Mouse (Mus musculus) retina, adult 2 months (tissue): ENCODE data around the gene Arsb.
"Not testable (repeated sequence)": the region's sequence is repeated elsewhere in the genome, so short reads cannot be mapped to it uniquely, and the experiment has no call there.

ENCODE experiments used
- DNase-seq: peaks from one replicate; pipeline ENCODE4 v3.0.0-alpha.2; 2012; ENCODE audit warnings: low read depth, low spot score

Arsb gene

GRCm38 (mm10) chr13:93787647-93788046 is 16.2 kb downstream of the Arsb start:
- no peak for DNase-seq

DNA sequence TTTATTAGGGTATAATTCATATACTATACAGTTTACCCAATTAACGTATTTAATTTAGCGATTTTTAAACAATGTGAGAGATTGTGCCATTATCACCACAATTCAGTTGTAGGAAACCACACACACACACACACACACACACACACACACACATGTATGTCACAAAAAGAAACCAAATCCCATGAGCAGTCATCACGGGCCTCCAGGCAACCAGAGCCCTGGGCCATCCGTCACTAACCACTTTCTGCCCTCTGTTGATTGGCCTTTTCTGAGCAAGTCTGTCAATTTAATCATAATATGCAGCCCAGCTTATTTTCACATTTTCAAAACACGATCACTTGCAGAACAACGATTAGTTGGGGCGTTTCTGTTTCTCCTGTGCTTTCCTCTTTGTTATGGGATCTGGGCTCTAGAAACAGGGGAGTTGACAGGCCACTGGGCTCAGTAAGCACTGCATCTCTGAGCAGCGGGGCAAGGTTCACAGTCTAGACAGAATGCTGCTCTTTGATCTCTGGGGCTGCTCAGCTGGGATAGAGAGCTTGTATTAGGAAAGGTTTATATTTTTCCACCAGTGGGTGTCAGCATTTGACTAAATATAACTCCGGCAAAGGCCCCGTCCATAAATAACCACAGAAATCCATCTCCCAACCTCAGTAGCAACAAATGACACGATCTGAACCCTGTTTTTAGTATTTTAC is 21.7 kb downstream of the Arsb start:
- no peak for DNase-seq

DNA sequence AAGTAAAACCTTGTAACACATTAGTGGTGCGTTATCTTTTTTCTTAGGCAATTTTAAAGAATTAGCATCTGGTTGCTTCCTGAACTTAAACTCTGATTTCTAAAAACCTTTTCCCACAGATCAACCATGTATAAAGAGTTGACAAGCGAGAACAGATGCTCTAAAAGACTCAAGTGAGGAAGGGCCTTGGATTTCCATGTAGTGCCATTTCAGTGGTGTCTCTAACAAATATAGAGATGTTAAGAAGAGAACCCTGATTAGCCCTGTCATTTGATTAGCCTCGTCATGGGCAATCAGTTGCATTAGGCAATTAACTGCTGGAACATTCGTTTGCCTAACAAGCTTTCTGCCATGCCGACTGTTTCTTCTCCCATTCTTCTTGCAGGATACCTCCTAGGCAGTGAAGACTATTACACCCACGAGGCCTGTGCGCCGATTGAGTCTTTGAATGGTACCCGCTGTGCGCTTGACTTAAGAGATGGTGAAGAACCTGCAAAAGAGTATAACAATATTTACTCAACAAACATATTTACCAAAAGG is 22.3 kb downstream of the Arsb start:
- no peak for DNase-seq

DNA sequence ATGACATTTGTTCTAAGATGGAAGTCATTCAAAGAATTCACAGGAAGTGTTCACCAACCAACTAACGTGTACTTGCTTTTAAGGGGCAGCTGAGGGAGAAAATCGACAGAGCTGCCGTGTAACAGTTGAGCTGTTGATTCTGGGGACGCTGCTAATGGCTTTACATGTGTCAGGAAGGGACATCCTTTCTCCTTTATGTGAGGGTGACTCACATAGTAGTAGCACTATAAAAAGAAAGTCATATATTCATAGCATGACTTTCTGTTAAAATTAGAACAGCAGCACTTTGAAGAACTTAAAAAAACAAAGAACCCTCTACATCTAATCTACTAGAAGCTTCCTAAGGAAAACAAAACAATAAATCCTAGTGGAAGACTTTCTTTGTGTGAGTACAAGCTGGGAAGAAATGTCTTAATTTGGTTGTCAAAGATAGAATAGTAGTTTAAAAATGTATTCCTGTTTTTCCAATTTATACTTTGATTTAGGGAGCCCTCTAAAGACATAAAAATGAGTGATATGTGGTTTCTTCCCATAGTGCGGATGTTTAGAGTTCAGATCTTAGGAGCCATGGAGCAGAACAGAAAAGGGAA is 25.7 kb downstream of the Arsb start:
- DNase-seq: no peak

DNA sequence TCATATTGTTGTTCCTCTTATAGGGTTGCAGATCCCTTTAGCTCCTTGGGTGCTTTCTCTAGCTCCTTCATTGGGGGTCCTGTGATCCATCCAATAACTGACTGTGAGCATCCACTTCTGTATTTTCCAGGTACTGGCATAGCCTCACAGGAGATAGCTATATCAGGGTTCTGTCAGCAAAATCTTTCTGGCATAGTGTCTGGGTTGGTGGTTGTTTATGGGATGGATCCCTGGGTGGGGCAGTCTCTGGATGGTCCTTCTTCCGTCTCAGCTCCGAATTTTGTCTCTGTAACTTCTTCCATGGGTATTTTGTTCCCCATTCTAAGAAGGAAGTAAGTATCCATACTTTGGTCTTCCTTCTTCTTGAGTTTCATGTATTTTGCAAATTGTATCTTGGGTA is 38.9 kb downstream of the Arsb start:
- not testable (repeated sequence) for DNase-seq

DNA sequence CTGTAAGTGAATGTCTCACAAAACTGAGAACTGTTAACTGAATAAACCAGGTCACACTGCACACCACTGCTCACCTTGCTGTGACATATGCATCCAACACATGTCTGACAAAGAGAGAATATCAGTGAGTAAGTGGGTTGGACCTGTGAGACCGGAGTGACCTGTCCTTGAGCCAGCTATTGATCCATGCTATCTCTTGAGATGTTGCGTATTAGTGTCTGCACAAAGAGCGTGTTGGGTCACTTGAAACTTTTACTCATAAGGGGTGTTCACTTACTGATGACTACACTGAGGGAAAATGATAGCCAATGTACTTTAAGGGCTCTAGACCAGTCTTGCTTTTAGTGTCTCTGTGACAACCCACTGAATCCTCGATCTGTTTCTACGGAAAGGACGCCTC is 42.7 kb downstream of the Arsb start:
- no peak for DNase-seq

DNA sequence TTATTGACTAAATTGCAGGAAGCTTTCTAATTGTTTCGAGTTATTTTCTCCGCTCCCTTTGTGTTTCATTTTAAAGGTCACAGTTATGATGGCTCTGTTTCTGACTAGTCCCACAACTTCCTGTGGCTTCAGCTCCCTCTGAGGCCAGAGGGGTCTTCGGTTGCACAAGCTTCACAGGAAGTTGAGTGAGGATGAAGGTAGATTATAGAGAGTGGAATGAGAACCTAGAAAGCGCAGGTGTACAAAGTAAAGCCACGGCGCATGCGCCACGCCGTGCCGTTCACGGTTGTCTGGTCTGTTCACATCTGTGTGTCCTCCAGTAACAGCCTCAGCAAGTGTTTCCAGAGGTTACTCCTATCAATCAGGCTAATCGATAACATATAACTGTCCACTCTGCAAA is 43.2 kb downstream of the Arsb start:
- no peak for DNase-seq

DNA sequence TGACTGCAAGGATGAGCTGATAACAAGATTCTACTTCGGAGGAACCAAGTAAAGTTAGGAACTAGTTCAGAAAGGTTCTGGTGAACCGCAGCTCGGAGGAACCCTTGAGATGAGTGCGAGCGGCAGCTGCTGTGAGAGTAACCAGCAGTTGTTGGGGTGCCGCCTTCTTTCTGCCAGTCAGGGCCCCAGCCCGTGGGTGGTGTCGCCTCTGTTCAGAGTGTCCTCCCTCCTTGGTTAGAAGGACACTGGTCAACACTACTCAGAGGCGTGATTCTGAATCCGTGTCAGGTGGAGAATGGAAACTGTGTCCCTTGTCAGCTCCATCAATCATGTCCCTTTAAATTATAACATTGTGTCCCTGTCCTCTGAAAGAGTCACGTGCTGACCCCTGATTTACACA is 43.7 kb downstream of the Arsb start:
- DNase-seq: no peak

DNA sequence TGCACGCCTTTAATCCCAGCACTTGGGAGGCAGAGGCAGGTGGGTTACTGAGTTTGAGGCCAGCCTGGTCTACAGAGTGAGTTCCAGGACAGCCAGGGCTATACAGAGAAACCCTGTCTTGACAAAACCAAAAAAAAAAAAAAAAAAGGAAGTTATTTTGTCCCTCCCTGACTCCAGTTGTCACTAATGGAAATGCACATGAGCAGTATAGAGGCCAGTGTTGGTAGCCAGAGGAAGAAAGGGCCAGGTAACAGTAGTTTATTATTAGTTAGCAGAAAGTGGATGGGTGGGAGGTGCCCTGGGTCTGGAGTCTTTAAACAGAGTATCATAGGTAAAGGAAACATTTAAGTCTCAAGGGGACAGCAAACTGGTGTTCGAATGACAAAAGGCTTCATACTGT is 44.7 kb downstream of the Arsb start:
- no peak for DNase-seq

DNA sequence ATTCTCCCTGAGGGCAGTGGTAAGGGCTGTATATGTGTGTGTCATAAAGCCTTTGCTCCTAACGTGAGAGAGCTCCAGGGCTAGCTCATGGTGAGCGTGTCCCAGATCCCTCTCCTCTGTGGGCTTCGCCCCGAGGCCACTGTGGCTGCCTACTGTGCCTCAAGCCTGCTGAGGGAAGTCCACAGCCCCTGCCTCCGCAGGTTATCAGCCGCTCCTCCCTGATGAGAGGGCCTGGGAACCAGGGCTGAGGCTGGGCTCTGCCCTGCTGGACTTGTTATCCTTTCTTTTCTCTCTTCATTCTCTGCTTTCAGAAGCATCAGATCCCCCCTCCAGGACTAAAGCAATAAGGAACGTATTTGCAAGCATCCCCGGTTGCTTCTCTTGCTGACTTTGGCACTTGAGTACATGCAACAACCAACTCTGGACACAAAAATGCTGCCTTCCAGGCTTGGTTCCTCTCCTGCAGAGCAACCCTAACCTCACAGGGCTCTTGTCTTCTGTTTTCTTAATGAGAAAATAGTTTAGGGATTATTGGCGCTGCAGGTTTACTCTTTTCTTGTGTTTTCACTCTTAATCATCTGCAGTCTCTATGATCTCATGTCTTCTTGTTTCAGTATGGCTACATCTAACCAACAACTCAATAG is 45.4 kb downstream of the Arsb start:
- DNase-seq: no peak

GRCm38 (mm10) chr13:93820173-93820572 is 48.7 kb downstream of the Arsb start:
- DNase-seq: no peak

- no peak for DNase-seq
Measured at GRCm38 (mm10) chr13:93822001-93822400, 50.6 kb downstream of the Arsb start.

- DNase-seq: no peak
Measured at GRCm38 (mm10) chr13:93825792-93826558, 54.5 kb downstream of the Arsb start.

DNA sequence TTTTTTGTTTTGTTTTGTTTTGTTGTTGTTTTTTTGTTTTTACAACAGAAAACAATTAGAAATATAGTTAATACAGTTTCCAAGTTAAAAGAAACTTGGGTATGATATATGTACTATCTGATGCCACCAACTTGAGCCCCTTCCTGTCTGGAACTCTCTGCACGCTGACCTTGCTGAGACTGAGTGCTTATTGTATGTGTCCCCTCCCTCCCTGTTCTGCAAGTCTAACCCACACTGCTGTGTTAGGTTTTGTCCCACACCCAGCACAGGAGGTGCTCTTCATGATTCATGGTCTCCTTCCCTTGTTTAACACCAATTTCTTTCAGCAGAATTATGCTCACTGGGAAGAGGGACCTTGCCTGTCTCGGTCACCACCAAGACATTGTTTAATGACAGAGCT is 56.3 kb downstream of the Arsb start:
- DNase-seq: no peak

DNA sequence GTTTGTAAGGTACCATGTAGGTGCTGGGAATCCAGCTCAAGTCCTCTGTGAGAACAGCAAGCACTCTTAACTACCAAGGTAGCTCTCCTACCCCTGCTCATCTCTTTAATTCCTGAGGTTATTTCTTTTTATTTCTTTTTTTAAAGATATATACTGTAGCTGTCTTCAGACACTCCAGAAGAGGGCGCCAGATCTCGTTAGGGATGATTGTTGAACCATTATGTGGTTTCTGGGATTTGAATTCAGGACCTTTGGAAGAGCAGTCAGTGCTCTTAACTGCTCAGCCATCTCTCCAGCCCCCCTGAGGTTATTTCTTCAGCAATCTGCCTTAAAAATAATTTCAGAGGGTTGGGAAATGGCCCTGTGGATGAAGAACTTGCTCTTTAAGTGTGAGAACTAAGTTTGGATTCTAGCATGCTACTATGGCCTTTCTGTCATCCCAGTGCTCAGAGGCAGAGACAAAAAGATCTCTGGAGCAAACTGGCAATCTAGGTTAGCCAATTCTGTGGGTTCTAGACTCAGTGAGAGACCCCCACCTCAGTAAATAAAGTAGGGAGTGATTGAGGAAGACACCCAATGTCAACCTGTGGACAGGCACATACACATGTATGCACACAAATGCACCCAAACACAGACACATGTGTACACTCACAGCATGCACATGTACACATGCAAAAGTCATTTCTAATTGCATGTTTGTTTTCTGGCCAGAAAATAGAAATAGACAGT is 58.3 kb downstream of the Arsb start:
- DNase-seq: no peak

DNA sequence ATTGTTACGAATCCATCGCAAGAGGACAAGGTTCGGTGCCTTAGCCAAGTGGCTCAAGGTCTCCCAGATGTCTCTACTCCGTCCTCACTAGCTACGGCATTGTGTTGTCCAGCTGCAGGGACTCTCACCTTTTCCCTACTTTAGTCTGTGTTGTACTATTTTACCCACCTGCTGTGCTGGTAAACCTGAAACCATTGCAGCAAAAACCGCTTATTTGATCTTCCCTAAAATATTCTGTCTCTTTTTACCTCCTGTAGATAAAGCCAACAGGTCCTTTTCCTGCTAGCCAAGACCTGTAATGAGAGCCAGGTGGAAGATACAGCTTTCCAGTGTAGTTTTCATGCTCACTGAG is 58.8 kb downstream of the Arsb start:
- DNase-seq: no peak

DNA sequence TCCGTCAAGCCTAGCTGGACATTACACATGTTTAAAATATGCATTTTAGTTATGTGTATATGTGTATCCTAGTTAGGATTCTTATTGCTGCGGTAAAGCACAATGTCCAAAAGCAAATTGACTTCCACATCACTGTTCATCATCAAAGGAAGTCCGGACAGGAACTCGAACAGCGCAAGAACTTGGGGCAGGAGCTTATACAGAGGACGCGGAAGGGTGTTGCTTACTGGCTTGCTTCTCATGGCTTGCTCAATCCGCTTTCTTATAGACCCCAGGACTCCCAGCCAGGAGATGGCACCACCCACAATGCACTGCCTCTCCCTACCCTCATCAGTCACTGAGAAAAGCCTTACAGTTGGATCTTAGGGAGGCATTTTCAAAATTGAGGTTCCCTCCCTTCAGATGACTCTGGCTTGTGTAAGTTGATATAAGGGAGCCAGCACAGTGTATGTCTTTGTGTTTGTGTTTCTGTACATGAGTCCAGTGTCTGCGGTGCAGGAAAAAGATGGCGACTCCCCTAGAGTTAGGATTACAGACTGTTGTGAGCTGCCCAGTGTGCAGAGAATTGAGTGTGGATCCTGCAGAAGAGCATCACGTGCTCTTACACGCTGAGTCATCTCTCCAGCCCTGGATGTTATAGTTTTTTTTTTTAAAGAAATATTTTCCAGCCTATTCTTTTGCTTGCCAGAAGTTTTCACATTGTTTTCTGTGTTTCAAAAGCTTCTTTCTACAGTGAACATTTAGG is 66.2 kb downstream of the Arsb start:
- DNase-seq: no peak

DNA sequence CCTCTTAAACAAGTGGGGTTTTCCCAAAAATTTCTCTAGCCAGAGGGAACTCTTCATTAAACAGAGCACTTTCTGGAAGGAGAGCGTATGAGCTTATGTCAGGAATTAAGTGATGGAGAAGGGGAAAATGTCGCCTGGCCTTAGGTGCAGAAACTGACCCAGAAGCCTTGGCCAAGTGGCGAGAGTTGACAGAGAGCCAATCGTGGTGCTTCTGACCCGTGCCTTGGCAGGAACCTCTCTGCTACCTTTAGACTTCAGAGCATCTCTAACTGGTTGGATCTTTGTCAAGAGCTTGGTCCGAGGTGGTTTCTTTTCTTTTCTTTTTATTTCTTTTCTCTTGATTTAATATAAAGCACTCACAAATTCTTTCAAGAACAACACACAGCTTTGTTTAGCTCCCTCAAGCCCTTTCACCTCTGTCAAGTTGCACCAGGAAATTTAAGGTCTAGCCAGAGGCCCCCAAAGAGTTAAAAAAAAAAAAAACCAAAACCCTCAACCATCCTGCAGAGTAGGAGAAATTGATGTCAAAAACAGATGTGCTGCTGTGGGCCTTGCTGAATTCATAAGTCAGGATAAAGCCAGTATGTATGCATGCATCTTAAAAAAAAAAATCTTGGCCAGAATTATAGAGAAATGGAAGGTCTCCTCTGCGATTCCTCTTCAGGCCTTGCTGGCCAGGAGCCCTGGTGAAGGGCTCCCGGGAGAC is 67.2 kb downstream of the Arsb start:
- DNase-seq: no peak

DNA sequence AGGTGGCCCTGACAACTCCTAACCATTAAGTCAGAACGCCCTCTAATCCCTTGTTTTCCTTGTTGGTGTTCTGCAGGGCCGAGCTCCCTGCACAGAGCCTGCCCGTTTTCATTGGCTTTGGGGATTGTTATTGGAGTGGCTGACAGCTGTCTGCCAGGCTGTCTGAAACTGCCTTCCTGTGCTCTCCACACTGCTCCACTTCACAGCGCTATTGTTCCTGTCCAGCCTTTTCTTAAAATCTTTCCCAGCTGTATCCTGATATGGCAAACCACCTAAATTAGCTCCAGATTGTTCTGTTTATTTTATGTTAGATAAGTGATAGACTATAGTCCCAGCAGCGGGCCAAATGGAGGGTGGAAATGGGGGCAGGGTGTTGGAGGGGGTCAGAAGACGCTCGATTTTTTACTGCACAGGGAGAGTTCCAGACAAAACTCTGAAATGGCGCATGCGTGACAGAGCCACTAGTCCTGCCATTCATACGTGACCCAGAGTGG is 67.8 kb downstream of the Arsb start:
- no peak for DNase-seq

DNA sequence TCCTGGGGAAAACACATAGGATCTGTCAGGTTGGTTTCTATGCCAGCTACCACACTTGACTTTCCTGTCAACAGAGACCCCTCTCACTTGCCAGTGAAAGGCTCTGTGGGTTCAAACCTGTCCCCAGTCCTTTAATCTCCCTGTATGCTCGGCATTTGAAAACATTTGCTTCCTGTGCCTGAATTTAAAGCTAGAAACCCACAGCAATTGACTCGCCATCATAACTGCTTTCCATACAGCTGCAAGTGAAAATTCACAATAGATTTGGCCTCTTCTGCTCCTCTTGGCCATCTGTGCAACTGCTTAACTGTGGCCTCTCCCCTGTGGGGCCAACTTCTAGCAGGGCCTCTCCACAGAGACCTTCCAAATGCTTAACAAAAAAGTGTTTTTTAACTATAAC is 68.3 kb downstream of the Arsb start:
- DNase-seq: no peak
